Mouse (Mus musculus) megakaryocyte progenitor cell, adult 5-6 weeks (primary cell): ENCODE measurements around the gene 4930579F01Rik. TPM values are rescaled to one million over a fixed set of nuclear protein-coding genes. Genes with fewer than 3 reads are reported as not detected.

Experiments
- ATAC-seq: replicated peaks from 2 replicates; pipeline ENCODE4 v1.8.0; 2016; ENCODE audit warnings: mild to moderate bottlenecking, moderate TSS enrichment, inconsistent platforms; ENCODE audit not compliant: poor library complexity
- total RNA-seq, 2 experiments: library from RNA; stranded (forward) in 1 of 2; stranded (reverse) in 1 of 2; fragments of 157-497, 149-512 nt in 1 of 2; fragments of 200-1000 nt in 1 of 2; gene quantifications; 2 replicates each; pipeline versions ENCODE4 v1.2.3 to v1.2.4; 2015 to 2017

The 4930579F01Rik gene
- total RNA-seq, 2 experiments from 2014 or later = not detected

GRCm38 (mm10) chr3:138155062-138155461, 38.6 kb downstream of the 4930579F01Rik start:
- ATAC-seq = no peak

GRCm38 (mm10) chr3:138148811-138149210, 44.8 kb downstream of the 4930579F01Rik start:
- ATAC-seq = no peak

GRCm38 (mm10) chr3:138144642-138145171, 48.9 kb downstream of the 4930579F01Rik start, which contains the start of gene Mttp:
TSS of gene Mttp (minus strand) at chr3:138144968.
- ATAC-seq = peak; percentile 63

GRCm38 (mm10) chr3:138144060-138144641, 49.5 kb downstream of the 4930579F01Rik start:
- ATAC-seq = no peak

GRCm38 (mm10) chr3:138143315-138144059, 50.1 kb downstream of the 4930579F01Rik start, which contains the start of gene Trmt10a:
TSS of gene Trmt10a (plus strand) at chr3:138143448.
- peak; percentile 80 for ATAC-seq

- no peak for ATAC-seq
These were observed 50.8 kb downstream of the 4930579F01Rik start for GRCm38 (mm10) chr3:138142733-138143314.

GRCm38 (mm10) chr3:138142052-138142732, 51.4 kb downstream of the 4930579F01Rik start:
- ATAC-seq = no peak

GRCm38 (mm10) chr3:138139663-138140062, 54.0 kb downstream of the 4930579F01Rik start:
- no peak for ATAC-seq

- 0 out of 2 replicates have a peak, but pooled peaks have one; percentile 21 for ATAC-seq
These were observed 55.5 kb downstream of the 4930579F01Rik start for GRCm38 (mm10) chr3:138138146-138138545.

- ATAC-seq = no peak
These were observed 59.1 kb downstream of the 4930579F01Rik start for GRCm38 (mm10) chr3:138134528-138134927.

GRCm38 (mm10) chr3:138133916-138134315, 59.7 kb downstream of the 4930579F01Rik start:
- ATAC-seq = peak; percentile 61

- no peak for ATAC-seq
These were observed 60.2 kb downstream of the 4930579F01Rik start for GRCm38 (mm10) chr3:138133463-138133862.

GRCm38 (mm10) chr3:138131168-138131567, 62.5 kb downstream of the 4930579F01Rik start:
- no peak for ATAC-seq

- no peak for ATAC-seq
These were observed 62.9 kb downstream of the 4930579F01Rik start for GRCm38 (mm10) chr3:138130692-138131091.

- no peak for ATAC-seq
These were observed 64.5 kb downstream of the 4930579F01Rik start for GRCm38 (mm10) chr3:138129110-138129509.

- no peak for ATAC-seq
These were observed 69.8 kb downstream of the 4930579F01Rik start for GRCm38 (mm10) chr3:138123842-138124241.

GRCm38 (mm10) chr3:138121461-138121860, 72.2 kb downstream of the 4930579F01Rik start:
- ATAC-seq = no peak

GRCm38 (mm10) chr3:138119444-138120105, 74.0 kb downstream of the 4930579F01Rik start:
- no peak for ATAC-seq

GRCm38 (mm10) chr3:138118831-138119230, 74.8 kb downstream of the 4930579F01Rik start:
- peak; percentile 39; the same call in 1 of the 2 replicates for ATAC-seq

GRCm38 (mm10) chr3:138118392-138118791, 75.2 kb downstream of the 4930579F01Rik start:
- ATAC-seq = no peak
